Mouse (Mus musculus) Patski (cell line): ENCODE measurements at regions not wholly inside any gene's neighbourhood (a gene's known extent, or its start where the extent isn't known, plus 50 kb on each side); places are given as distances from the start of the nearest gene placed in this dataset.
A peak's percentile ranks its signal among the peaks of the same experiment; 100 is the strongest.

Source experiments
- ATAC-seq: fragments of 100-300 bp; one replicate; pipeline ENCODE4 v1.8.0; 2021
- CTCF ChIA-PET: fragments of 350-600 bp; sonication (Branson Sonifier 250); formaldehyde crosslinking; loops from one replicate; lab custom pipeline; 2022; ENCODE audit warnings: inconsistent platforms; lab: Charles Lee
- POLR2A ChIA-PET: fragments of 350-600 bp; sonication (Branson Sonifier 250); formaldehyde crosslinking; loops from one replicate; lab custom pipeline; 2022; ENCODE audit warnings: antibody characterized with exemption, inconsistent platforms; lab: Charles Lee
- DNase-seq: peaks from one replicate; pipeline ENCODE4 v3.0.0-alpha.2; 2011; ENCODE audit warnings: low read depth, low spot score
- H3K27me3 ChIP-seq: fragments of 371-371 bp; one replicate; pipeline ENCODE4 v1.5.1; 2021
- CTCF ChIP-seq: fragments of 100-300 bp; IDR thresholded peaks from one replicate; pipeline ENCODE4 v1.5.1; 2021
- in situ Hi-C: fragments of 300-500 bp; cut with MboI; formaldehyde crosslinking; loops from 3 replicates; pipeline ENCODE4 v1.11.1; 2018; ENCODE audit warnings: low pct_unique_long_range_greater_than_20kb, mixed read lengths

DNA sequence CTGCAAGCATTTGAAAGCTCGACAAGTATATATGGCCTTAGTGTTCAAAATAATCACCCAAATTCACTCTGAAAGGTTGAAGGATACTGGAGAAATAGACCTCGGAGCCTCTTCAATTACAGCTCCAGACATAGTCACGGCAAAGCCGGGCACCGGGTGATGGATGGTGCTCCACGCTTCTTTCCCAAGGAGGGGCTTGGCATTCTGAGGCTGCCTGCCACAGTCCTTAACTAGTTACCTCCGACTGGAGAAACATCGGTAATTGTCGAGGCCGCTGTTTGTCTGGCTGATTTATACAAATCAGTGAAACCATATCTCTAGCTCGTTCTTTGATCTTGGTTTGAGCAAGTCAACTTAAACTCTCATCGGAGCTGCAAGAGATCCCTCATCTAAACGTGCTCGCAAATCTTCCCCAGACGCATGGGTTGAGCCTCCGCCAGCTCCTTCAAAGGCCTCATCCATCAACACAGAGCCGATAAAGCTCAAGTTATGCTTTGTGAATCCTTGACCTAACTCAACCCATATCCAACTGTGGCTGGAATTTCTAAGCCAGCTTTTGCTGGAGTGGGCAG, 145.4 kb upstream of the Stx16 start:
- no peaks in the 10 kb centered on the region for H3K27me3 ChIP-seq
- DNase-seq: no peak
- in situ Hi-C loops: no loop called here
- TF ChIP-seq CTCF: no peak
- ChIA-PET CTCF (interaction anchor here (1.3 kb wide), 1 partner anchor 16 kb away, joined by 5 read pairs; no protein-coding TSS in a partner anchor), POLR2A (no interaction called here)
- no peak for ATAC-seq

DNA sequence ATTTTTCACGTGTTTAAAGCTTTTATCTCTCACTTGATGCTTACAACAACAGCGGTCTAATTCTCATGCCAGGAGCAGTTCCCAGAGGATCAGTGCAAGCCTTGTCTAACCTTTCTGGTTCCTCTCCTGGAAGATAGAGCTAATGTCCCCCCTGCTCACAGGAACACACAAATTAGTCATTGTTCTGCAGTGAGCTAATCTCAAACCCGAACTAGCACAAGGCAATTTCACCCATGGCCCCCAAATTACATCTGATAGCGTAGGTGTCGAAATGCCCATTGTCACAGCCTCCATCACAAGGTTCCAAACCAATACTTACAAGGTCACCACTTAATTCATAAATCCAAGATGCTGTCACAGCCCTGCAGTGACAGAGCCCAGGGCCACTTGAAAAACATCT, 140.4 kb upstream of the Stx16 start:
- H3K27me3 ChIP-seq: no peaks in the 10 kb centered on the region
- no peak for ATAC-seq
- in situ Hi-C loops: no loop called here
- ChIA-PET POLR2A (no interaction called here), CTCF (interaction anchor here (1.2 kb wide), 1 partner anchor 9 kb away, joined by 3 read pairs; no protein-coding TSS in a partner anchor)
- no peak for DNase-seq
- TF ChIP-seq CTCF: no peak

DNA sequence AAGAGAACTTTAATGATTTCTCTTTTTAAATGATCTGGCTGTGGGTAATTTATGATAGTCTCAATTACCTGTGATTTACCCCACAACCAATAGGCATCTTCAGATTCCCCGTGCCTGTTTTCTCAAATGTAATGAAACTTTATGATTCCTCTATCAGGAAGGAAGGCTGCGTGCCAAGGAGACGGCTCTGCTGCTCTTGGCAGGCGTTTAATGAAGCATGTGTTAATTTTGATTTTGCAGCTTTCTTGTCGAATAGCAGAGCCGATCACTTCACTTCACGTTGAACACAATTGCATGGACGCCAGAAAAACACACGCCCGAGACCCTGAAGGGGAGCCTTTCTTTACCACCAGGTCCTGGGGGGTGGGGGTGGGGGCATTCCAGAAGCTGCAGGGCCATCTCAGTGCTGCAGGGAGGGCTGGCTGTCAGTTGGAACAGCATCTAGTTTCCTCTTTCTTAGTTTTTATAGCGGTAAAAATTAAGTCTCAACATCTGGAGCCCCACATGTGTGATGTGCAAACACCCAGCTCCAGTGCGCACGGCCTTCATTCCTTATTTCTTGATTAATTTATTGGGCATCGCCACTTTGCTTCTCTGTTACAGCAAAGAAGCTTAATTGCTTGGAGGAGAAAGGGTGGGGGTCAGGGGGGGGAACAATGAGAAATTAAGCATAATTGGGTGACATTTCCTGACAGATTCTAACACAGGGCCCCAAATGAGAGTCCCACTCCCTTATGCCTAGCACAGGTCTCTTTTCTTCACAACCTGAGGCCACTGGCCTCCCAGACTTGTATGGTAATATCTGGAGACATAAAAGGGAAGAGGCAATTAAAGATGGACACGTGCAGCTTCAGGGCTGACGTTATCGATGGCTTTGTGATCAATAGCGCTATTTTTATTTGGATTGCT, 138.3 kb upstream of the Stx16 start:
- DNase-seq (no peak), ATAC-seq (no peak)
- POLR2A ChIA-PET: no interaction called here

DNA sequence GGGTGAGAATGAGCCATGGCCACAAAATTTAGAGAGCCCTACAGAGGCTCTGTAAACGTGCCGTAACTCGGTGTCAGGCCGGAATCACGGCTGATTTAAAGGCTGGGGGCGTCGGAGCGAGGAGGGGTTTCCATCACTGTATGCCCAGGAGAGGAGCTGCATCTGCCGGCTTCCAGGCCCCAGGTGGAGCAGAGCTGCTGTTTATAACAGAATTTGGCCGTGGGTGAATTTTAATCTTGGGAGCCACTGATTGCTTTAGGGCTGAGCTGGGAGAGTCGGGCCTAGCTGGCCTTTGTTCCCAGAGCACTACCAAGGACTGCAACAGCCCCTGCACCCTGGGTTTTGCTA, 137.7 kb upstream of the Stx16 start:
- CTCF ChIA-PET: no interaction called here
- in situ Hi-C loops: no loop called here
- DNase-seq (no peak), ATAC-seq (no peak)
- POLR2A ChIA-PET: no interaction called here
- TF ChIP-seq CTCF: no peak
- no peaks in the 10 kb centered on the region for H3K27me3 ChIP-seq

More for the DNA sequence above, 138.3 kb upstream of the Stx16 start:
- TF ChIP-seq CTCF: no peak
- in situ Hi-C loops: no loop called here
- no peaks in the 10 kb centered on the region for H3K27me3 ChIP-seq
- CTCF ChIA-PET: no interaction called here

DNA sequence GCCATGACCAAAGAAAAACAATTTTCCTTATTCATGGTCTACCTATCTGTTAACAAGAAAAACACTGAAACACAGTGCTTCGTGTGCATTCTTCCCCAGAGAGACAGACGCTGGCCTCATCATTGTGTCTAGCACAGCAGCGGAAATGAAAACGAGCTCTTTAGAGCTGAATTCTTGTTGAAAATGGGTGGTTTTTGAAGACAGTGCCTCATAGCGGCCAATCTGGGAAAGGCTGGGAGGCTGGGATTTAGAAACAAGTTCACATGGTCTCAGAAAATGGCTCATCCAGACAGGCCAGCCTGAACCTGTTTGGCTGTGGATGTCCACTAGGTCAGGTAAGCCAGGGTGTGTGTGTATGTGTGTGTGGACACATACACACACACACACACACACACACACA, 130.7 kb upstream of the Stx16 start:
- DNase-seq (no peak), ATAC-seq (no peak)
- no peak for TF ChIP-seq CTCF
- H3K27me3 ChIP-seq: no peaks in the 10 kb centered on the region
- in situ Hi-C loops: no loop called here
- ChIA-PET CTCF (interaction anchor here (0.9 to 1.8 kb wide), 4 partner anchors 10 to 325 kb away, joined by 3 to 4 read pairs (median 4); no protein-coding TSS in a partner anchor), POLR2A (no interaction called here)

DNA sequence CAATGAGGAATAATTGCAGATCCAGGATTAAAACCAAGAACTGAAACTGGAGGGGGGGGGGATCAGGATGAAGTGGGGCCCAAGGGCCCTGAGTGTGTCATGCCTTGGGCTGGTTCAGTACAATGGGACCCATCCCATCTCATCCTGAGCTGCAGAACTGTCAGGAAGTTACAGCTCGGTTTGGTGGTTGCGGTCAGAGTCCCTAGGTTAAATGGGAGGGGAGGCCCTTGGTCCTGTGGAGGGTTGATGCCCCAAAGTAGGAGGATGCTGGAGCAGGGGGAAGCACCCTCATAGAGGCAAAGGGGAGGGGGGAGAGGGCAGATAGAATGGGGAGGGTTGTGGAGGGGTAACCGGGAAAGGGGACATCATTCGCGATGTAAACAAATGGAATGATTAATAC, 127.5 kb upstream of the Stx16 start:
- ATAC-seq (no peak), DNase-seq (no peak)
- CTCF ChIA-PET: no interaction called here
- in situ Hi-C loops: no loop called here
- POLR2A ChIA-PET: no interaction called here
- no peak for TF ChIP-seq CTCF
- H3K27me3 ChIP-seq: peaks cover 3% of the 10 kb centered on the region

DNA sequence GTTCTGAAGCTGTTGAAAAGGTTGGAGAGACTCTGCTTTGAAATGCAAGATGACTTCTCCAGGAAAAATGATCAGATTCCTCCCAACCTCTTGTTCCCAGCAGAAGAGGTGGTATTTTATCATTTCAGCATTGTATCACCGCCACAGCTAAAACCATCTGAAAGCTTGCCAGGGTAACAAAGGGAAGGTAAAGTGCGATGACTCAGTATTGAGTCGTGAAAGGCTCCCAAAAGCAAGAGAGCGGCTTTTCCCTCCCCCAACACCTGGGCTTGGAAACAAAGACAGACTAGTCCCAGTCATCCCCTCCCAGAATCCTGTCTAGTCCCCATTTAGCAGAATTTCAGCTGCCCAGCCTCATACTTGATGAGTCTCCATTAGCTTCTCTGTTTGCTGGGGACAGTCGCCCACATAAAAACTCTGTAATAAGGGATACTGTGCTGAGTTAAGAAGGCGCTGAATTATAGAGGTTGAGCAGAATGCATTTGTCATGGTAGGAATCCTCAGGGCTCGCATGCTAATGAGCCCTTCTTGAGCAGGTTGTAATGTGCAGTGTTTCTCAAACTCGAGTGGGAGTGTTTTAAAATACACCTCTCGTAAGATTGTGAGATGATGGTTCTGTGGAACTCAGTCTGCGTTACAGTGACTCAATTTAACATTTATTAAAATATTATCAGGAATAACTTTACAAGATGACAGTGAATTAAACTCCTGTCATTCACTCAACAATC, 125.8 kb upstream of the Stx16 start:
- in situ Hi-C loops: no loop called here
- peaks cover 3% of the 10 kb centered on the region for H3K27me3 ChIP-seq
- CTCF ChIA-PET: no interaction called here
- no peak for TF ChIP-seq CTCF
- POLR2A ChIA-PET: no interaction called here
- DNase-seq: no peak
- ATAC-seq: no peak

DNA sequence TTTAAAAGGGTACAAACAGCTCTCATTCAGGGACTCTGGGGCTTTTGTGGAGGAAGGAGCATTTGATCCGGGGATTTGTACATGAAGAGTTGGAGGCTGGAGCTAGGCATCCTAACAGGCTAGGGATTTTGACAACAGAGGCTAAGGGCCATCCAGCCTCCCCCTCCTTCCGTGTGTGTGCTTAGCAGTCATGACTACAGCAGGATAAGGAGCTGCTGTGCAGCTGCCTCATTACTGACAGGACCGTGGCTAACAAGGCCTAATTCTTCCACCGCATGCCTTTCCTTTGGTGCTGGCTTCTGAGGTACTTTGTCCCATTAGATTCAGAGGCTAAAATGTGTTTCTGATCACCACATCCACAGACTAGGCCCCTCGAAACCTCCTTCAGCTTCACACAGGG, 110.0 kb upstream of the Stx16 start:
- CTCF ChIA-PET: no interaction called here
- H3K27me3 ChIP-seq: no peaks in the 10 kb centered on the region
- POLR2A ChIA-PET: no interaction called here
- ATAC-seq: no peak
- no peak for TF ChIP-seq CTCF
- DNase-seq: no peak
- in situ Hi-C loops: no loop called here

DNA sequence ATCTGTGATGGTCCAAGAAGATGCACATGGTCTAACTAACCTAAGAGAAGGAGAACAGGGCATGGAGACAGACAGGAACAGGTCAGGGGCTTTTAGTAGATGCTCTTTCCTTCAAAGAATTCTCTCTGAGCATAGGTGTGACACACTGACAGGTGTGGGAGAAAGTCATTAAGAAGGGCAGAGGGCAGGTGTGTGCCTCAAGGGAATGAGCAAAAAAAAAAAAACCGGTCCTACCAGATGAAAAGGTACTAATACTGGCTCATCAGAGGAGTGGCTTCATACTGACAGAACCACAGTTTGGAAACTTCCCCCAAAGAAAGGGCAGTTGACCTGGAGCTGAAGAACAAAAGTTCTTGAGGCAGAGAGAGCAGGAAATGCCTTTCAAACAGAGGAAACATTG, 105.3 kb upstream of the Stx16 start:
- ATAC-seq (no peak), DNase-seq (no peak)
- TF ChIP-seq CTCF: no peak
- POLR2A ChIA-PET: no interaction called here
- no peaks in the 10 kb centered on the region for H3K27me3 ChIP-seq
- in situ Hi-C loops: no loop called here
- CTCF ChIA-PET: no interaction called here

DNA sequence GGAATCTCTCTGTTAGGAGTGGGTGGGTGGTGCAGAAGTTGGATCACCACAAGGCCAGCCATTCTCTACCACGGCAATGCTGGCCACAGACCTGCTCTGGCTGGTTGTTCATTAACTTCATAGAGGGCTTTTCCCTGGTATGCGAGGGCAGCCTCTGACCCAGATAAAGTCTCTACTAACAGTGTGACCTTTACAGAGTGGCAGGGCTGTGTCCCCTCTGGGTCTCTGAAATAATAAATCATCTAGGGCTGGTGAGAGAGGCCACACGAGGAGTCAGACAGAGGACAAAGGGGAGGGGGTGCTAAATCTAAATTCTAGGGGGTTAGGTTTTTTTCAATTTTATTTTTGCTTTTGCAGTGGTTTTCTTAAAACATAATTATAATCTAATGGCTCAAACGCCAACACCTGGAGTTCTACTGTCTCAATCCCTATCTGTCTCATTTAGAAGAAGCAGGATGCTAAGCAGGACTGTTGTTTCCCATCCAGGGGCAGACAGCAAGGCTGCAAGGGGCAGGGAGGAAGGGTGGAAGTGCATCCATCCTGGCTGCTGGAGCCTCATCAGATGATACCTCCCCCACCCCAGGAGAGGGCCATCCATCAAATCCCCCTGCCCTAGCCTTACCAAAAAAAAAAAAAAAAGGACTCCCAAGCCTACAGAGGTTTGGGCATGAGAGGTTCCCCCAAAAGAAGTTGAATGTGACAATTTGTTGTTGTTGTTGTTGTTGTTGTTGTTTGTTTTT, 99.6 kb upstream of the Stx16 start:
- ChIA-PET POLR2A (no interaction called here), CTCF (no interaction called here)
- ATAC-seq (peak; percentile 52), DNase-seq (no peak)
- H3K27me3 ChIP-seq: no peaks in the 10 kb centered on the region
- TF ChIP-seq CTCF: no peak
- in situ Hi-C loops: loop anchor here (5.0 kb wide), 2 partner anchors 46 to 96 kb away; no protein-coding TSS in a partner anchor
